Mouse (Mus musculus) spleen, adult 2 months (tissue): ENCODE data around the gene Vps37b.

Experiments used
- CTCF ChIP-seq: fragments of 200-500 bp; IDR thresholded peaks from 2 replicates; pipeline ENCODE4 v1.5.1; 2011; ENCODE audit warnings: mild to moderate bottlenecking, inconsistent platforms; ENCODE audit not compliant: insufficient read depth, insufficient read length, insufficient replicate concordance; ENCODE audit errors: extremely low read depth
- POLR2A ChIP-seq: fragments of 200-500 bp; IDR thresholded peaks from 2 replicates; pipeline ENCODE4 v1.6.1; 2011; ENCODE audit warnings: low read depth, low read length, inconsistent platforms

- TF ChIP-seq POLR2A = no peak
- TF ChIP-seq CTCF = no peak
Observed at GRCm38 (mm10) chr5:124076559-124076958, 44.5 kb upstream of the Vps37b start.
